Mouse (Mus musculus): ENCODE measurements around the gene Evi2. TPM values are rescaled to one million over a fixed set of nuclear protein-coding genes. Genes with fewer than 3 reads are reported as not detected.

Gene Evi2
- polyA plus RNA-seq (2012) = 0.01 TPM in 1 of 2 replicates, not detected in the other

DNA sequence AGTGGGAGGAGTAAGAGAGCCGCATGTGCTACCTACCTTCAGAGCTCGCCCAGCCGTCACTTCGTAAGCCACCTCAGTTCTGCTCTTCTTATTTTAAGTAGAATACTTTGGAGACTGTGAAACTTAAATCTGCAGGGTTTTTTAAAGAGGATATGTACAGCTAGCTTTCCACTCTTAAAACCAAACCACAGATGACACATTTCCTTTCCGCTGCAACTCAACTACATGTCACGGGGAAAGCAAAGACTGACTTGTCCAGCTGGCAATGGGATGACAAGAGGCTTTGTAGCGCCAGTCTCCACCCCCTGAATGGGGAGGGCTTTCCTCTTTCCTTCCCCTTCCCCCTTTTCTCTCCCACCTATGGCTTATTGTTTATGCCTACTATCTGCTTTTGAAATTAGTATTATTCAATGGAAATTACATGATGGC is at the start of gene Evi2, which contains the start of gene Evi2a:
Gene Evi2, minus strand, starts transcription at position 257 of the 429 bp plus-strand sequence.
Gene Evi2a, minus strand, starts transcription at position 277 of the 429 bp plus-strand sequence.
- TF ChIP-seq TAL1 (IDR thresholded peaks at IDR 0.05; ENCODE audit: low read length) (no peak), GATA1 (IDR thresholded peaks at IDR 0.05; ENCODE audit: low read length) (no peak)
- Histone ChIP-seq H3K4me1 (ENCODE audit: control insufficient read depth) (peaks cover 25% of the 10 kb centered on the region), H3K27me3 (ENCODE audit: control insufficient read depth) (no peaks in the 10 kb centered on the region), H3K36me3 (ENCODE audit: control insufficient read depth) (no peaks in the 10 kb centered on the region; the same call in 1 of the 2 replicates), H3K9me3 (ENCODE audit: control insufficient read depth, low read length) (no peaks in the 10 kb centered on the region), H3K4me3 (replicated peaks) (no peak within 1 kb of the TSS)

GRCm38 (mm10) chr11:79577741-79578140 is 47.4 kb upstream of the Evi2 start:
- Histone ChIP-seq H3K4me3 (replicated peaks) (no peak overlapping the region), H3K36me3 (ENCODE audit: control insufficient read depth) (peaks cover 7% of the 10 kb centered on the region), H3K27me3 (ENCODE audit: control insufficient read depth) (no peaks in the 10 kb centered on the region), H3K9me3 (ENCODE audit: control insufficient read depth, low read length) (no peaks in the 10 kb centered on the region), H3K4me1 (ENCODE audit: control insufficient read depth) (peaks cover 2% of the 10 kb centered on the region; the same call in 1 of the 2 replicates)
- TF ChIP-seq GATA1 (IDR thresholded peaks at IDR 0.05; ENCODE audit: low read length) (no peak), TAL1 (IDR thresholded peaks at IDR 0.05; ENCODE audit: low read length) (no peak)

- H3K4me1 ChIP-seq (ENCODE audit: control insufficient read depth) = peaks cover 2% of the 10 kb centered on the region; the same call in 1 of the 2 replicates
- H3K4me3 ChIP-seq (replicated peaks) = no peak overlapping the region
- TF ChIP-seq GATA1 (IDR thresholded peaks at IDR 0.05; ENCODE audit: low read length) = no peak
- TF ChIP-seq TAL1 (IDR thresholded peaks at IDR 0.05; ENCODE audit: low read length) = no peak
- H3K27me3 ChIP-seq (ENCODE audit: control insufficient read depth) = no peaks in the 10 kb centered on the region
- no peaks in the 10 kb centered on the region for H3K9me3 ChIP-seq (ENCODE audit: control insufficient read depth, low read length)
- H3K36me3 ChIP-seq (ENCODE audit: control insufficient read depth) = peaks cover 7% of the 10 kb centered on the region
Measured at GRCm38 (mm10) chr11:79575383-79576073, 45.1 kb upstream of the Evi2 start.

- Histone ChIP-seq H3K4me1 (ENCODE audit: control insufficient read depth) (peaks cover 2% of the 10 kb centered on the region; the same call in 1 of the 2 replicates), H3K9me3 (ENCODE audit: control insufficient read depth, low read length) (no peaks in the 10 kb centered on the region), H3K36me3 (ENCODE audit: control insufficient read depth) (peaks cover 10% of the 10 kb centered on the region), H3K27me3 (ENCODE audit: control insufficient read depth) (no peaks in the 10 kb centered on the region), H3K4me3 (replicated peaks) (no peak overlapping the region)
- no peak for TF ChIP-seq TAL1 (IDR thresholded peaks at IDR 0.05; ENCODE audit: low read length)
- no peak for TF ChIP-seq GATA1 (IDR thresholded peaks at IDR 0.05; ENCODE audit: low read length)
Measured at GRCm38 (mm10) chr11:79573836-79574235, 43.4 kb upstream of the Evi2 start.

DNA sequence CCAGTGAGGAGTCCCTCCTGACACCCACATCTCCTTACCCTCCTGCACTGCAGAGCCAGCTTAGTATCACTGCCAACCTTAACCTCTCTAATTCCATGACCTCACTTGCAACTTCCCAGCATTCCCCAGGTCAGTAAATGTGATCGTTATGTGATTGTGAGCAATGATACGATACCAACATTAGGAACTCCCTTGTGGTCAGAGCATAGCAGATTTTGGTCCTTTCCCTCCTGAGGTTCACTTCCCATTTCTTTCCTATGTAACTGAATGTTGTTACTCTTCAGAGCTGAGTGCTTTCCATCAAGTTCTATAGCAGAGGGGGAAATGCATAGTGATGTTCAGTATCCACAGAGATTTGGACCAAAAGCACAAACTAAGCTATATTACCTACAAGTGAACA is 39.9 kb upstream of the Evi2 start:
- Histone ChIP-seq H3K36me3 (ENCODE audit: control insufficient read depth) (peaks cover 14% of the 10 kb centered on the region), H3K4me1 (ENCODE audit: control insufficient read depth) (no peaks in the 10 kb centered on the region), H3K4me3 (replicated peaks) (no peak overlapping the region), H3K27me3 (ENCODE audit: control insufficient read depth) (no peaks in the 10 kb centered on the region), H3K9me3 (ENCODE audit: control insufficient read depth, low read length) (no peaks in the 10 kb centered on the region)
- no peak for TF ChIP-seq GATA1 (IDR thresholded peaks at IDR 0.05; ENCODE audit: low read length)
- no peak for TF ChIP-seq TAL1 (IDR thresholded peaks at IDR 0.05; ENCODE audit: low read length)

GRCm38 (mm10) chr11:79568197-79568911 is 38.0 kb upstream of the Evi2 start:
- TF ChIP-seq GATA1 (IDR thresholded peaks at IDR 0.05; ENCODE audit: low read length) = no peak
- no peak for TF ChIP-seq TAL1 (IDR thresholded peaks at IDR 0.05; ENCODE audit: low read length)
- Histone ChIP-seq H3K27me3 (ENCODE audit: control insufficient read depth) (no peaks in the 10 kb centered on the region), H3K36me3 (ENCODE audit: control insufficient read depth) (peaks cover 19% of the 10 kb centered on the region), H3K4me3 (replicated peaks) (no peak overlapping the region), H3K9me3 (ENCODE audit: control insufficient read depth, low read length) (no peaks in the 10 kb centered on the region), H3K4me1 (ENCODE audit: control insufficient read depth) (no peaks in the 10 kb centered on the region)

DNA sequence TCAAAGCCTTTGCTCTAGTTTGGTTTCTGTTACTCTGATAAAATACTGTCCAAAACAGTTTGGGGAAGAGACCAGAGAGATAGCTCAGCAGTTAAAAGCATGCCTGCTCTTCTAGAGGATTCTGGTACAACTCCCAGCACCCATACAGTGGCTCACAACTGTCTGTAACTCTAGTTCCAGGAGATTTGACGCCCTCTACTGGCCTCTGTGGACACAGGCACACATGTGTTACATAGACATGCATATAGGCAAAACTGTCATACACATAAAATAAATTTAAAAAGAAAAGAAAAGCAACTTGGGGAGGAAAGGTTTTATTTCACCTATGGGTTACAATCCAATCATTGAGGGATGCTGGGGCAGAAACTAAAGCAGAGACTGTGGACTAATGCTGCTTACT is 36.6 kb upstream of the Evi2 start:
- H3K36me3 ChIP-seq (ENCODE audit: control insufficient read depth) = peaks cover 19% of the 10 kb centered on the region
- no peaks in the 10 kb centered on the region for H3K27me3 ChIP-seq (ENCODE audit: control insufficient read depth)
- no peaks in the 10 kb centered on the region for H3K4me1 ChIP-seq (ENCODE audit: control insufficient read depth)
- no peak for TF ChIP-seq GATA1 (IDR thresholded peaks at IDR 0.05; ENCODE audit: low read length)
- no peak for TF ChIP-seq TAL1 (IDR thresholded peaks at IDR 0.05; ENCODE audit: low read length)
- no peak overlapping the region for H3K4me3 ChIP-seq (replicated peaks)
- H3K9me3 ChIP-seq (ENCODE audit: control insufficient read depth, low read length) = no peaks in the 10 kb centered on the region

DNA sequence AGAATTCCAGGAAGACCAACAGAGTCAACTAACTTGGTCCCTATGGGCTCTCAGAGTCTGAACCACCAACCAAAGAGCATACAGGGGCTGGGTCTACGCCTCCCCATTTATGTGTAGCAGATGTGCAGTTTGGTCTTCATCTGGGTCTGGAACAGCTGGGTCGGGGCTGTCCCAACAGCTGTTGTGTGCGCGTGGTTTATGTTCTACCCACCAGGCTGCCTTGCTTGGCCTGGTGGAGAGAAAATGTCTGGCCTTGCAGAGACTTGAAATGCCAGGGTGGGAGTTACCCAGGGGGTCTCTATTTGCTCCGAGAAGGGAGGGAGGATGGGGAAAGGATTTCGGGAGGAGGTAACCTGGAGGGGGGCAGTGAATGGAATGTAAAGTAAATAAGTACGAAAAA is 33.1 kb upstream of the Evi2 start:
- H3K36me3 ChIP-seq (ENCODE audit: control insufficient read depth) = peaks cover 23% of the 10 kb centered on the region
- no peaks in the 10 kb centered on the region for H3K27me3 ChIP-seq (ENCODE audit: control insufficient read depth)

DNA sequence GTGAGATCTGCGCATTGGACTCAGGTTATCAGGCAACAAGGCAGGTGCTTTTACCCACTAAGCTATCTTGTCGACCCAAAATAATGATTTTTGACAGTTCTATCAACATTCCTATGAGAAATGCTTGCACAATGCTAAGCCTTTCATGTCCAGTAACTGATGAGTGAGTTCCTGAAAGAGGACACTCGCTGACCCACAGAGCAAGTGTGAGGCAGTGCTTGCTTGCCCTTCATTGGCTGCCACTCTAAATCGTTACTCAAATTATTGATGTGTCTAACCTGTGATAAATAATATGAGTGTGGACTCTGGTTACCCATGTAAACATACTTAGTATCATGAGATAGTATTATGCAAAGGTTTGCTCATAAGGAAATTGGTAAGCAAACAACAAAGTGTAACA is 30.1 kb upstream of the Evi2 start:
- no peaks in the 10 kb centered on the region for H3K27me3 ChIP-seq (ENCODE audit: control insufficient read depth)
- no peaks in the 10 kb centered on the region for H3K4me1 ChIP-seq (ENCODE audit: control insufficient read depth)
- peaks cover 15% of the 10 kb centered on the region for H3K36me3 ChIP-seq (ENCODE audit: control insufficient read depth)
- H3K4me3 ChIP-seq (replicated peaks) = no peak overlapping the region
- H3K9me3 ChIP-seq (ENCODE audit: control insufficient read depth, low read length) = no peaks in the 10 kb centered on the region
- TF ChIP-seq GATA1 (IDR thresholded peaks at IDR 0.05; ENCODE audit: low read length) (no peak), TAL1 (IDR thresholded peaks at IDR 0.05; ENCODE audit: low read length) (no peak)

More for the DNA sequence above, 33.1 kb upstream of the Evi2 start:
- H3K4me3 ChIP-seq (replicated peaks) = no peak overlapping the region
- no peaks in the 10 kb centered on the region for H3K4me1 ChIP-seq (ENCODE audit: control insufficient read depth)
- H3K9me3 ChIP-seq (ENCODE audit: control insufficient read depth, low read length) = no peaks in the 10 kb centered on the region
- TF ChIP-seq GATA1 (IDR thresholded peaks at IDR 0.05; ENCODE audit: low read length) (no peak), TAL1 (IDR thresholded peaks at IDR 0.05; ENCODE audit: low read length) (no peak)

Data from erythroblast, embryonic 14.5 days (primary cell).